Mouse (Mus musculus): ENCODE measurements at regions not wholly inside any gene's neighbourhood (a gene's known extent, or its start where the extent isn't known, plus 50 kb on each side); places are given as distances from the start of the nearest gene placed in this dataset.

GRCm38 (mm10) chr17:88306325-88306724 is 134.2 kb upstream of the Foxn2 start:
- intact Hi-C loops (cut with DNase I): no loop called here

GRCm38 (mm10) chr17:88307082-88307481 is 133.4 kb upstream of the Foxn2 start:
- TF ChIP-seq CTCF (IDR thresholded peaks at IDR 0.05): no peak
- intact Hi-C loops (cut with DNase I): no loop called here
- no peak for DNase-seq
- H3K27ac ChIP-seq: no peak overlapping the region
- H3K4me3 ChIP-seq: no peak overlapping the region

More at GRCm38 (mm10) chr17:88306325-88306724, 134.2 kb upstream of the Foxn2 start:
- no peak for DNase-seq
- H3K27ac ChIP-seq: no peak overlapping the region
- H3K4me3 ChIP-seq: no peak overlapping the region
- no peak for TF ChIP-seq CTCF (IDR thresholded peaks at IDR 0.05)

GRCm38 (mm10) chr17:88307826-88308225 is 132.7 kb upstream of the Foxn2 start:
- TF ChIP-seq CTCF (IDR thresholded peaks at IDR 0.05): no peak
- no peak overlapping the region for H3K27ac ChIP-seq
- intact Hi-C loops (cut with DNase I): no loop called here
- H3K4me3 ChIP-seq: no peak overlapping the region
- no peak for DNase-seq

- intact Hi-C loops (cut with DNase I): no loop called here
- DNase-seq: no peak
- TF ChIP-seq CTCF (IDR thresholded peaks at IDR 0.05): peak; percentile 45
- Histone ChIP-seq H3K27ac (no peak overlapping the region), H3K4me3 (no peak overlapping the region)
Observed at GRCm38 (mm10) chr17:88312876-88313275, 127.6 kb upstream of the Foxn2 start.

GRCm38 (mm10) chr17:88316213-88316967 is 124.1 kb upstream of the Foxn2 start:
- intact Hi-C loops (cut with DNase I): no loop called here
- DNase-seq: no peak
- Histone ChIP-seq H3K4me3 (no peak overlapping the region), H3K27ac (no peak overlapping the region)
- TF ChIP-seq CTCF (IDR thresholded peaks at IDR 0.05): no peak

GRCm38 (mm10) chr17:88317311-88317710 is 123.2 kb upstream of the Foxn2 start:
- Histone ChIP-seq H3K27ac (no peak overlapping the region), H3K4me3 (no peak overlapping the region)
- intact Hi-C loops (cut with DNase I): no loop called here
- DNase-seq: no peak
- no peak for TF ChIP-seq CTCF (IDR thresholded peaks at IDR 0.05)

GRCm38 (mm10) chr17:88317806-88318205 is 122.7 kb upstream of the Foxn2 start:
- intact Hi-C loops (cut with DNase I): no loop called here
- TF ChIP-seq CTCF (IDR thresholded peaks at IDR 0.05): no peak
- Histone ChIP-seq H3K4me3 (no peak overlapping the region), H3K27ac (no peak overlapping the region)
- DNase-seq: no peak

GRCm38 (mm10) chr17:88318207-88318791 is 122.2 kb upstream of the Foxn2 start:
- DNase-seq: no peak
- peak overlapping the region; percentile 28 for H3K27ac ChIP-seq
- H3K4me3 ChIP-seq: no peak overlapping the region
- no peak for TF ChIP-seq CTCF (IDR thresholded peaks at IDR 0.05)
- intact Hi-C loops (cut with DNase I): no loop called here

- H3K27ac ChIP-seq: peak overlapping the region; percentile 28
- H3K4me3 ChIP-seq: no peak overlapping the region
- intact Hi-C loops (cut with DNase I): no loop called here
- no peak for DNase-seq
- TF ChIP-seq CTCF (IDR thresholded peaks at IDR 0.05): no peak
Observed at GRCm38 (mm10) chr17:88318936-88319335, 121.6 kb upstream of the Foxn2 start.

GRCm38 (mm10) chr17:88320686-88321085 is 119.8 kb upstream of the Foxn2 start:
- TF ChIP-seq CTCF (IDR thresholded peaks at IDR 0.05): no peak
- no peak for DNase-seq
- Histone ChIP-seq H3K4me3 (no peak overlapping the region), H3K27ac (no peak overlapping the region)
- intact Hi-C loops (cut with DNase I): no loop called here

- no peak for DNase-seq
- TF ChIP-seq CTCF (IDR thresholded peaks at IDR 0.05): no peak
- H3K4me3 ChIP-seq: no peak overlapping the region
- peak overlapping the region; percentile 94 for H3K27ac ChIP-seq
- intact Hi-C loops (cut with DNase I): loop anchor here (5.0 kb wide), 2 partner anchors 48 to 117 kb away; partner anchors contain the start of gene Foxn2
Observed at GRCm38 (mm10) chr17:88325326-88325909, 115.1 kb upstream of the Foxn2 start.

GRCm38 (mm10) chr17:88325910-88326739 is 114.4 kb upstream of the Foxn2 start:
- peak; percentile 30 for DNase-seq
- intact Hi-C loops (cut with DNase I): loop anchor here (5.0 kb wide), 2 partner anchors 49 to 116 kb away; partner anchors contain the start of gene Foxn2

More at GRCm38 (mm10) chr17:88325910-88326739, 114.4 kb upstream of the Foxn2 start:
- Histone ChIP-seq H3K4me3 (no peak overlapping the region), H3K27ac (peak overlapping the region; percentile 94)
- no peak for TF ChIP-seq CTCF (IDR thresholded peaks at IDR 0.05)

All from gastrocnemius, adult 2 months (tissue).